Mouse (Mus musculus) skeletal muscle tissue, adult 2 months (tissue): ENCODE measurements around the gene Chchd1.

Source experiments
- DNase-seq: peaks from one replicate; pipeline ENCODE4 v3.0.0-alpha.2; 2012; ENCODE audit warnings: low read depth, low spot score

Gene Chchd1

DNA sequence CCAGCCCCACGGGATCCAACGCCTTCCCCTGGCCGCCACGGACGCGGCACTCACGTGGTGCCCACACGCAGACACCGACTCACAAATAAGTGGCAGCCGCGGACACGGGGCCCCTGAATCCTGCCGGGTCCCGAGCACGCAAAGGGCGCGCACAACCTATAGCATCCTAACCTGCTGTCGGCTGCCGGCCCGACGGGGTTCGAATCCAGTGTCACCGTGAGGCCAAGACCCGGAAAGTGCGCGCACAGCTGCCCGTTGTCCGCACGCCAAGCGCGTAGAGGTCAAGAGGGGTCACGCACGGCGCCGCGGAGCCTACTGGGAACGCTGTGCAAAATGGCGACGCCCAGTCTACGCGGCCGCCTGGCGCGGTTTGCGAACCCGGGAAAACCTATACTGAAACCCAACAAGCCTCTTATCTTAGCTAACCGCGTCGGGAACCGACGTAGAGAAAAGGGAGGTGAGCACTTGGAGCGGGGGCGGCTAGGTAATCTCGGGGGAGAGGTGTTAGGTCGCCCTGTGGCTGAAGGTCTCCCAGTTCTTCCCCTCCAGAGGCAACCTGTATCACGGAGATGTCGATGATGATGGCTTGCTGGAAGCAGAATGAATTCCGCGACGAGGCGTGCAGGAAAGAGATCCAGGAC lies at the start of gene Chchd1:
Gene Chchd1, plus strand, starts transcription at position 266 of the 641 bp plus-strand sequence.
- peak; percentile 79 for DNase-seq

DNA sequence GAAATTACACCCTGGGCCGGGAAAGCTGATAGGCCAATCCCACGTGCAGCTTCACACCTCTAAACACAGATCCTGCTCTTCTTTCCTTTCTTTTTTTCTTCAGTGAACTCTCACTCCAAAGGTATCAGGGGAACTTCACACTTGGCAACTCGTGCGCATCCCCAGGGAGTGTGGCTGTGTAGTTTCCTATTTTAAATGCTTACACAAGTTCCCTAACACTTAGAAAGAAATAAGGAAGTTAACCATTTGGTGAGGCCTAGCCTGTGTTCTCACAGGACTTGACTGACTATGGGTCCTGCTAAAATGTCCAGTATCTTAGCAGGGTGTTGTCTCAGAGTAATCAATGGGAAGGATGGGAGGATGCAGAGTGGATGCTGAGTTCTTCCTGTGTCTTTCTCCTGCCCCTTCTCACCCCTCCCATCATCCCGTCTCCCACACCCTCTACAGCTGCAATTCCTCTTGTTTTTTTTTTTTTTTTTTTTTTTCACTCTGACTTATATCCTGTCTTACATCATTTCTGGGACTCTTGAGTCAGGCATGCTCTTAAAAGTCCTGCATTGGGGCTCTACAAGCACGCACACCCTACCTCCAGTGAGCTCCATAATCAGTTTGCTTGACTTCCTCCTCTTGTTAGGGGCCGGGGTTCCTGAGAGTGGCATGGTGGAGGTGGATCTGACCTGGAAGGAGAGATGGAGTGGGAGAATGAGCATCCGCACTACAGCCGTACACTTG lies 48.0 kb upstream of the Chchd1 start:
- no peak for DNase-seq

DNA sequence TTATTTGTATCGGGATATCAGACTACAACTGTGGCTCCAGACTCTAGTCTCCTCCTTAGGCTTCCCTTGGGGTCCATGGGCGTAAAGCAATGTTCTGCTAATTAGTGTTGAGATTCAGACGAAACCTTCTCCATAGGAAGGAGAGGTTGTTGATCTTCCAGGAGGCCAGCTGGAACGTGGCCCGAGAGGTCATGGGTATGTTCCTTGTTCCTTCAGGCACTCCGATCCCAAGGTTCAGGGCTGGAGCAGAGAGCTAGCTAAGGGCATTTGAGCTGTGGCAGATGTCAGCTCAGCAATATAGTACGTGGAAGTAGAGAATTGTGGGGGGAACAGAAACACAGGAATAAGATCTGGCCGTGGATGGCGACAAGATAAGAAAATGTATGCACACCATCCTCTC lies 47.1 kb upstream of the Chchd1 start:
- peak; percentile 81 for DNase-seq

DNA sequence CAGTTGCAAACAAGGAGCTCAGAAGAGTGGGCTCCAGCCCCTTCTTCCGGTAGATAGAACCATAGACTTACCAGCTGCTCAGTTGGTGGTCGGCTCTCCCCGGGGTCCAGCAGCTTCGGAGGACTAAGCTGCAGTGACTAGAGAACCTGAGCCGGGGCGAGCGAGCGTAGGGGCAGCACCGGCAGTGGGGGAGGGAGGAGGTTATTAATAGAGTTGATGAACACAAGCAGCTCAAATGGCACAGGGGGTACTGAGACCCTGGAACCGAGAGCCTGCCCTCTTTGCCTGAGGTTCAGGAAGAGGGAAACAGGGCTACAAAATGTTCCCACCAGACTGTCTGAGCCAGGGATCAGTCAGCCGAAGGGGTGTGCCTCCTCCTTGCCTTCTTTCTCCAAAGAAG lies 46.4 kb upstream of the Chchd1 start, which contains the start of gene Myoz1:
Gene Myoz1, minus strand, starts transcription at position 180 of the 400 bp plus-strand sequence.
- peak; percentile 79 for DNase-seq

DNA sequence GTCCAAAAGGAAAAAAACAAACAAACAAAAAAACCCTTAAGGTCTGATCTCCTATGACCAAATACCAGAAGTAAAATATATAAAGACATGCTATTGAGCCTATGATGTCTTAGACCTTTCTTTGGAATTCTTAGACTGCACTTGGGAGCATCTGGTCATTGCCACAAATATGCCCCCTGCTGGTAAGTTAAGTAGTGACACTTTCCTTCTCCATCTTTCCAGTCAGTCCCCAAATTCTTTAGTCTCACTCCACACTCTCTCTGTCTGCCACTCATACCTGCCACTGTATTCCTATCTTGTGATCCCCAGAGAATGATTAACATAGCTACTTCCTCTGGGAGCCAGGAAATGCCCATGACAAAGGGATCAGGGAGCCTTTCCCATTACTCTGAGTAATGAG lies 44.5 kb upstream of the Chchd1 start:
- peak; percentile 68 for DNase-seq

DNA sequence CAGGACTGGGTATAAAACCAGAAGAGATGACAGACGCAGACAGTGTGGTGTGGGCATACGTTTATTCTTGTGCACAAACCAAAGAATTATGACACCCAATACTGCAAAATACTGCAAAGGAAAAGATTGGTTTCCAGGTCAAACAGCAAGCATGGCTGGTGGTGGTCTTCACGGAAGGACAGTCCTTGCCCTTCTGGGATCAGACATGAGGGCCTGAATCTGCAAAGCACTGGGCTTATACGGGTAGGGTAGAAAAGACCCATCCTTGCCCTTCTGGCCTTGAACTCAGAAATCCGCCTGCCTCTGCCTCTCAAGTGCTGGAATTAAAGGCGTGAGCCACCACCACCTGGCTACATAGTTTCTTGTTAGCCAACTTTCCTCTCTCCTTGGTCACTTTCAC lies 43.9 kb upstream of the Chchd1 start:
- no peak for DNase-seq

DNA sequence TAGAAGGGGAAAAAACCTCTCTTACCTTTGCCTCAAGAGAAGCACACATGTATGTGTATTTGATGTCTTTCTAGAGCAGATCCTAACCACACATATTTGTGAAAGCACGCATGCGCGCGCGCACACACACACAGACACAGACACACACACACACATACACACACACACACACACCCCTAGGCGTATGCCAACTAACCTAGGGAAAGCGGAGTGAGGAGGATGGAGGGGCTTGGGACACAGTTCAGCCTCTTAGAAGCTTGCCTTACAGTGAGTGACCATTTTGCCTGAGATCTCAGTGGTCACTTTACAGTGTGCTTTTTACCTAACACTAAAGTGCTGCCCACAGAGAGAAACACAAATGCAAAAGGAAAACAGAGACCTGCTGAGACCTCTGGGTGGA lies 43.1 kb upstream of the Chchd1 start:
- no peak for DNase-seq

DNA sequence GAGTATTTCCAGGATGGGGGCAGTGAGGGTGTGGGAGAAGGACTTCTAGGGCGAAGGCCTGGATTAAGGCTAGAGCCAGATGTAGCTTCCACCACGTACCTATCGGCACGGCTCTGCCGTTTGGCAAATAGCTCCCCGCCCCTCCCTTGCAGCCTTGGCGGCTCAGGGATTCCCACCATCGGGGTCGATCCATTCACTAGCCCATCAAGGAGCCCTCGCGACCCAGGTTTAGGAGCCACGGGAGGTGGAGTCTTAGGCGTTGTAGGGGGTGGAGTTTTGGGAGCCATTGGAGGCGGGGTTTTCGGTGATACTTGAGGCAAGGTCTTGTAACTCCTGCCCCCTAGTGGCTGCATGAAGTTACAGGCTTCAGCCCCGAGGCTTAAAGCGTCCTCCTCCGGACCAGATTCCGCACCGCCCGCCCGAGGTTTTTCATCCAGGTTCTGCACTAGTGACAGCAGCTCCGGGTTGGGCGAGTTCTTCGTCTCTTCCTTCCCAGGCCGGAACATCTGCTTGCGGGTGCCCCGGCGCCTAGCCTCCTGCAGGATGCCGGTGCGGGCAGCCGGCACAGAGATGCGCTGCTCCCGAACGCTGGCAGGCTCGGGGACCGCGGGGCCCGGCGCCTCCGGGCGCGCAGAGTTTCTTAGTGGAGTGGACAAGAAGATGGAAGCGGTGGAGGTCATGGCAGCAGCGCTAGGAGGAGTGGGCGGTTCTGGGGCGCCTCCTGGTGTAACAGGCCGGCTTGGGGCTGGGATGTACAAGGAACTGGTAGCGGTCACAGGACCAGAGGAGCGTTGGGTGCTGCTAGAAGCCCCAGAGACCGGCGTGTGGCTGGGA lies 41.8 kb upstream of the Chchd1 start:
- peak; percentile 96 for DNase-seq

DNA sequence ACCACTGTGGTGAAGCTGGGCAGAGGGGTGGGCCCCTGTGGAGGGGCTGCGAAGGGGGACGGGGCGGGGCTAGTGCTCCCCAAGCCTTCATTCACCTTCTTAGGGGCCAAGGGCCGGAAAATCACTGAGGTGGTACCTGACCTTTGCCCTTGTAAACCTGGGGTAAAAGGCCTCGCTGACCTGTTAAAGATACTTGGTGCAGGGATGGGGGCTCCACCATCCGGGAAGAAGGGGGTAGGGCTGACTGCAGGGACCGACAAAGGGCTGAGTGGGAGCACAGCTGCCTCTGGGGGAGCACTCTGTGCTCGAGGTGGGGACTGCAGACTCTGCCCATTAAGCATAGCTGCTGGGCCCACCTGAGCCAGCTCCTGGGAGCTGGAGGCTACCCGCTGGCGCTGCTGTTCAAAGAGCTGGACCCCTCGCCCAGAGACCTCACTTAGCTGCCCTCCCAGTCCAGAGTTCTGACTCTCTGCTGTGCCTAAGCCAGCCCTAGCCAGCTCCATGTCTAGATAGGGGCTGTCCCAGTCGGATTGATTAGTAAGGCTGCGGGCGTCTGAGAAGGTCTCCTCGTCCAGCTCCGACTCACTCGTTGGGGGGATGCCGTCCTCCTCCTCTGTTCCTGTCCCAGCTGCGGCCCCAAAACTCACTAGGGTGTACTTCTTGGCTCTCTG lies 41.0 kb upstream of the Chchd1 start:
- no peak for DNase-seq

DNA sequence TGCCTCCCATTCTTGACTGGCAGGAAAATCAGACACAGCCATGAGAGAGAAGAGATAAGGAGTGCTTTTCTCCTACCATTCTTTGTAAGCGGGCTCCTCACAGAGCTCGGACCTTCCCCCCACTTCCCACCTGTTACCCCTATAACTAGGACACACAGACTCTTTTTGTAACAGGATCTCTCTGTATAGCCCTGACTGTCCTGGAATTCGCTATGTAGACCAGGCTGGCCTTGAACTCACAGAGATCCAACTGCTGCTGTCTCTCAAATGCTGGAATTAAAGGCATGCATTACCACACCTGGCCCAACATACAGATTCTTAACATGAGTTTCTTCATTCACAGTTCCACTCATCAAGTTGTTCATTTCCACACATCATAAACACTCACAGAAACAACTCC lies 40.1 kb upstream of the Chchd1 start:
- no peak for DNase-seq

DNA sequence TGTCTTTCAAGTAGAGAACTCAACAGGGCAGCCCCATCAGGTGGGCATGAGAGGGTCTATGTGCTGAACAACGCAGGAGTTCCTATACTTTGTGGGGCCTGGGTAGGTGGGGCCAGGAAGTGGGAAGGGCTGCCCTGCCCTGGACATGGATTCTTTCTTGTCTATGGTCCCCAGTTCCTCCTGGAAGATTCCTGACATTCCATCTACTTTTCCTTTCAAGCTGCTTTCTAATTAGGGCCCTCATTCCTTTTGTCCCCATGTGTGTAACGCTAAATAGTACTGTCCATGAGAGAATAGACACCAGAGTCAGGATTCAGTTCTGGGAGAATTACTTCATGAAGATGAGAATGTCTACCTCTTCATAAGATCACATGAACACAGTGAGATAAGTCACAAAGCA lies 39.2 kb upstream of the Chchd1 start:
- DNase-seq: no peak

DNA sequence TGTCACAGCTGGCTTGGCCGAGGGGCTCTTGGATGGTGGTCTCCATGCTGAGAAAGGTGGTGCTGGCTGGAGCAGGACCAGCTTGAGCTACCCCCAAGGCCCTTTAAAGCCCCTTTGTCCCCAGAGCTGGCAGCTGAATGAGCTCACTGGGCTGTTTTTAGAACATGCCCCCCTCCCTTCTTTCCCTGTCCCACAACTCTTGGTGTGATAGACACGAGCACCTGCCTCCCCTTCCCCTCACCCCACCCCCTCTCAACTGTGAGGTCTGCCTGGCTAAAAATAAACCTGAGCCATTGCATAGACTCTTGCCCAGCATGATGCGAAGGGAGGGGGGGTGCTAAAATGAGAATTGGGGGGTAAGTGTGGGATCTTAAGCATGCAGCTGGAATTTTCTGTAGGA lies 38.4 kb upstream of the Chchd1 start:
- peak; percentile 87 for DNase-seq

DNA sequence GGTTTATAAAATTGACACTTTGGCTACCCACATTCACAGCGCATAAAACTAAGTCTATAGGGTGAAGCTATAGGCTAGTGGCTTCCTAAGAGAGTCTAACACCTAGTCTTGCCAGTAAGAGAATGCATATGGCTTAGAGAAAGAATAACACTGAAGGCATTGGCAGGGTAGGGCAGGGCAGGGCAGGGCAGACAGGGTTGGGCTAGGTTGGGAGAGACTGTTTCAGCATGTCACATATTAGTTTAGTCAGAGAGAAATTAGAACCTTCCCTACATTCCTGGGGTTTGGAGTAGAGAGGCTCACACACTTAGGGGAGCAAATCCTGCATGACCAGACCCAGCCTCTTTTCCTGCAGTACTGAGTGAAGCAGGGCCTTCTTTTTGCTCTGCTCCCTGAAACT lies 35.3 kb upstream of the Chchd1 start:
- peak; percentile 43 for DNase-seq

DNA sequence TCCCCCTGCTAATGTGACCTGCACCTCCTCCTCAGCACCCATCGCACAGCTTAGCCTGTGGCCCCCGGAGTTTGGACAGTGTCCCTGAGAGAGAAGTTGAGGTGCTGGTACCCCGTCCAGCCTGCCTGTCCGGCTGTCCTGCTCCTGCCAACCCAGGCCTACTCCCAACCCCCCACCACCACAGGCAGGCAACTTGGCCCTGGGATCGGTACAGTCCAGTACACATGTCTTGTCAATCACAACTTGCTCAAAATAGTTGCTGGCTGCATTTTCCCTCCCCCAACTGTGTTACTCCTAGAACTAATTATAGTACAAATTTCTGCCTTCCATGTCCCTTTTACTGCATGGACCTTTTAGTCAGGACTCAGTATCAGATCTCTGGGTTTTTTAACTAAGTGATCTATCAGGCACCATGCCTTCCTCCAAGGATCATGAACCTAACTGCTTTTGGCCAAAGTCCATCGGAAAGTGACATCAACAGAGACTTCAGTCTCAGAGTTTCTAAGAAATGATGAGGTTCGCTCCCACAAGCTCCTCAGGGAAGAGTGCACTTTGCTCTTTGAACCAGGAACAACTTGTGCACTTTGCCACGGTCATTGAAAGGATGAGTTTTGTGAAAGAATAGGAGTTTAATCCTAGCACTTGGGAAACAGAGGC lies 34.5 kb upstream of the Chchd1 start, which contains the start of gene Synpo2l:
Gene Synpo2l, minus strand, starts transcription at position 201 of the 657 bp plus-strand sequence.
- DNase-seq: peak; percentile 93

DNA sequence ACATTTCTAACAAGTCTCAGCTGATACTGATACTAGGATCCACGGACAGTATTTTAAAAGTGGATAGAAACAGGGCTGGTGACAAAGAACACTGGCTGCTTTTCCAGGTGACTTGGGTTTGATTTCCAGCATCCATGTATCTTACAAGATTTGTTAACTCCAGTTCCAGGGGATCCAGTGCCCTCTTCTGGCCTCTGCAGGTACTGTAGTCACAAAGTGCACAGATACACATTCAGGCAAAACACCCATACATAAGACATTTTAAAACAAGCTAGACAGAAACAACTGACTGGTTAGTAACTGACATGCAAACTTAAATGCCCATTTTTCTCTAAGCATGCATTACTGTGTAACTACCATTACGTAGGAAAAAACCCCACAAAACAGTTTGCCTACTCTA lies 29.8 kb upstream of the Chchd1 start:
- DNase-seq: no peak

DNA sequence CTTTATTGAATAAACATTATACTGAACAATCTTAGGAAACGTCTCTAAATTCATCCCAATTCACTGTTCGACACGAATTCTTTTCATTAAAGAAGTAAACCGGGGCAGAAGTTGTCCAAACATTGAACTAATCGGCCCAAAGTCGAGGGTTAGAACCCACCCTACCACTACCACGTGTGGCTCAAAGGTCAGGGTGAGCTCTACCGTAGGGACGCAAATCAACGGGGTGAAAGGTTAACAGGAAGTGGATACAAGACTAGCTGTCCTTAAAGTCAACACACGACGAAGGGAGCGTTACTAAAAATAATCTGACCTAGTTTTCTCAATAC lies 29.1 kb upstream of the Chchd1 start:
- no peak for DNase-seq

DNA sequence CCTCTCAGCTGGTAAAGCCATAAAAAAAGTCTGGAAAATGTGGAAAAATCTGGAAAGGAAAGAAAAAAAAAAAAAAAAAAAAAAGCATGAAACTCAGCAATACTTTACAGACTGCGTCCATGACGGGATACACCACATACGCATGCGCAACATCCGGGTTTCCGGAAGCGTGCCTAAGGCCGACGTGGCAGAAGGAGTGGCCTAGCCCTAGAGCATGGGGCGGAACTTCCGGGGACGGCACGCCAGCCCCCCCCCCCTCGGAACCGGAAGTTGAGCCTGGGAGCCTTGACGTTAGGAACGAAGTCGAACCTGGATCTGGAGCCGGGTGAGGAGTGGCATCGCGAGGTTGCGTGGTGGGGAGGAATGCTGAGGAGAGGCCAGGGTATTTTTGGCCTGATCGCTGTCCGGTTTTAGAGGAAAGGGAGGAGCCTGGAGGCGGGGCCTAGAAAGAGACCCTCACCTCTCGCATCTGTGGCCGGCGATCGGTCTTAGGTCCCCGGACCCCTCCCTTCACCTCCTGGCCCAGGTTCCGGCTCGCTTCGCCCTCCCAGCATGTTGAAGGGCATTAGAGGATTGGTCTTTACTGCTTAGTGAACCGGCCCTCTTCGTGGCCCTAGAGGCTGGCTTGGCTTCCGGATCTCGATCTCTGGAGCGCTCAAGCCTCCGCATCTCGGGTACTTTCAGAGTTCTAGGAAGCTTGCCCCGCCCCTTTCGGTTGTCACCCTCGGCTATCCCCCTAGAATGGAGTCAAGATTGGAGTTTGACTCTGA lies 28.6 kb upstream of the Chchd1 start, which contains the start of gene Sec24c:
Gene Sec24c, plus strand, starts transcription at position 245 of the 770 bp plus-strand sequence.
- DNase-seq: peak; percentile 99

DNA sequence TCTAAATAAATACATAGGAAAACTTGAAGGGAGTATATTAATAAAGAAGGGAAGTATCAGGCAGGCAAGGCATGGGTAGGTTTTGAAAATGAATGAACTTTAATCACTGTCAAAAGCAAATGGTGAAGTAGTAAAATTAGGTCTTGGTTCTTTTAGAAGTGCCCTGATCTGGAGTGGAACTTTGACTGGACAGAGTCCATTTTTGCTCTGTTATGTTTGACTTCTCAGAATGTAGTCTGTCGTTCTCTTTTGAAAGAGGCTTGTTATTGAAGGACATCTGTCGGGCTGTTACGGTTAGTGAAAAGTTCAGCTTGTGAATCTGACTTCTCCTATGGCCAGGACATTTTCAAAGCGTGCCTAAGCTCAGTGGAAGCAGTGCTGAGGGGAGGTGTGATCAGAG lies 24.9 kb upstream of the Chchd1 start:
- DNase-seq: no peak

DNA sequence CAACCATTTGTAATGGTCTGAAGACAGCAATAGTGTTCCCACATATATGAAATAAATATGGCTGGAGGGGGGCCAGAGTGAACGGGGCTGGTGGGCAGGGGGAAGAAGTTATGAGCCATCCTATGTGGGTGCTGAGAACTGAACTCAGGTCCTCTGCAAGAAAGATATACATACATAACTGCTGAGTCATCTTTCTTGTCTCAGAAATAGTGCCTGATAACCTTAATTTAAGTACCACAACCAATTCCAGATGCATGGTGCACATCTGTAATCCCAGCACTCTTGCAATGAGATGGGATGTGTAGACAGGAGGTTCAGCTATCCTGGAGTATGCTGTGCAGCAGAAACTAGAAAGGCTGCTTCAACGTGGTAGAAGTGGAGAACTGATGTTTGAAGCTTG lies 21.1 kb upstream of the Chchd1 start:
- no peak for DNase-seq

DNA sequence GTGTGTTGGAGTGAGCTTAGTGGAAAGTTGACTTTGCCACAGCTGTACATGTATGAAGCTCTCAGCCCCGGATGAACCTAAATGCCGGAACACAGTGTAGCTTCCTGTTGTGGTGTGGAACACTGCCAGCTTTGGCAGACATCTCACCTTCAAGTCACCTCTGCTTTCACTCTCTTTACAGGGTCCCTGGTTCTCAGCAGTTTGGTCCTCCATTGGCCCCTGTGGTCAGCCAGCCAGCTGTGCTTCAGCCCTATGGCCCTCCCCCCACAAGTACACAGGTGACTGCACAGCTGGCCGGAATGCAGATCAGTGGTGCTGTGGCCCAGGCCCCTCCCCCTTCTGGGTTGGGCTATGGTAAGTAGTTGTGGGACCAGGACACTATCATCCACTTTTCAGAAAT lies 20.3 kb upstream of the Chchd1 start:
- peak; percentile 57 for DNase-seq

DNA sequence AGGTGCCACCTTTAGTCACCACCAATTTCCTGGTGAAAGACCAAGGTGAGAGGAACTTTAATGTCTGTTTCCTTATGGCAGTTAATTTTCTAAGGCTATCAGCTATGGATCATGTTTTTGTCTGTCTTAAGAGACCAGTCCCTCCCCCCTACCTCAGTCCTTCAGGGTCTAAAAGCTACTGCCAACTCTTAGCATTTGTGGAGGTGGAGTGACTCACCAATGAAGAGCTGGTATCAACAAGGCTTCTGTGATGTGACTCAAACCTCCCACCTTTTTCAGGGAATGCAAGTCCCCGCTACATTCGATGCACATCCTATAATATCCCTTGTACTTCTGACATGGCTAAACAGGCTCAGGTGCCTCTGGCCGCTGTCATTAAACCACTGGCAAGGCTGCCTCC lies 16.2 kb upstream of the Chchd1 start:
- no peak for DNase-seq
